Mouse (Mus musculus): ENCODE measurements around the gene Mafk. TPM values are rescaled to one million over a fixed set of nuclear protein-coding genes. Genes with fewer than 3 reads are reported as not detected.
A peak's percentile ranks its signal among the peaks of the same experiment; 100 is the strongest.
"Not testable (repeated sequence)": the region's sequence is repeated elsewhere in the genome, so short reads cannot be mapped to it uniquely, and the experiment has no call there.

Gene Mafk
- total RNA-seq (2018; cell fraction: chromatin; rRNA removed) = 100 to 1,000 TPM in 1 of 26 experiments, 10 to 100 TPM in 25; 23.0 to 116 (median 37.1) TPM
- total RNA-seq (2018; cell fraction: cytosol; rRNA removed) = 10 to 100 TPM; 22.0 to 77.2 (median 26.9) TPM
- 100 to 1,000 TPM in 1 of 26 experiments, 10 to 100 TPM in 25; 29.3 to 101 (median 41.7) TPM for total RNA-seq (2018; cell fraction: nucleus; rRNA removed)
- 20.1 to 25.2 TPM (median 22.3 TPM) in 3 replicates for polyA plus RNA-seq (2018)

DNA sequence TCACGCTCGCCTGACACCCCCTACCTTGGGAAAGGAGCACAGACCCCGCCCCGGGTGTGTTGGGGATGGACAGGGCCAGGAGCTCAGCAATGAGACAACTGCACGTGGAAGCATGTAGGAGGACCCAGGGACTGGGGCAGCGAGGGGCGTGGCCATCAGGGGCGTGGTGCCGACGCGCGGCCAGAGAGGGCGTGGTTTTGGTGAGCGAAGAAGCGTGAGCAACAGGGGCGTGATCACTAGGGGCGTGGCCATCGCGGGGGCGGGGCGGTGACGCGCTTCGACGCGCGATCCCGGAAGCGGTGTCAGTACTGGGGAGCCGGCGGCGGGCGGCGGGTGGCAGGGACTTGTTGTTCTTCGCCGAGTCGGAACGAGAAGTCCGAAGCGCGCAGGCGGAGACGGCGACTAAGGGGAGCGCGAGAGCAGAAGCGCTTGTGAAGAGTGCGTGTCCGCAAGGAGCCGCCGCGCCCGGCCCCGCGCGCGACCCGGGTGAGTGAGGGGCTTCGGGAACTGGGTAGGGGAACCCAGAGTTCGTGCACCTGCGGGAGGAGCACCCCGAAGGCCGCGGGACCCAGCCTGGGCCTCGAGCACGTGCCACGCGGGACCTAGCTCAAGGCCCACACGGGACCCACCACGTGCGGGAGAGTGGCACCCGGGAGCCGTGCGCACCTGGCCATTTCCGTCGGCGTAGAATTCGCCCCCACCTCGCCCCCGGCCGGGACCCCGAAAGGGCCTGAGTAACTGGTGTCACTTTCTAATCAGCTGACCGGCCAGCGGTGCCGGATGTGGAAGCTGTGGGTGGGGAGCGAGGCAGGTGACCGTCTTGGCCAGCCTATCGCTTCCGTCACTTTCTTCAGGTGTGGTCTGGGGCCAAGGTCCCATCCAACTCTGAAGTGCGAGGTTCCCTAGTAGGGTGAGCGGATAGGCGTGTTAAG lies at the start of gene Mafk:
TSS of gene Mafk (plus strand) at position 287 of the 932 bp plus-strand sequence.
- Histone ChIP-seq H3K27ac (peak within 1 kb of the TSS; percentile 72), H3K79me2 (ENCODE audit: inconsistent target) (peaks cover 48% of the 10 kb centered on the region), H3K4me3 (ENCODE audit: inconsistent target) (peak within 1 kb of the TSS; percentile 83), H3K36me3 (ENCODE audit: inconsistent target) (no peaks in the 10 kb centered on the region)
- under 1% methylated on average over 89 of the region's 92 CpGs for WGBS (ENCODE audit: missing documents)

DNA sequence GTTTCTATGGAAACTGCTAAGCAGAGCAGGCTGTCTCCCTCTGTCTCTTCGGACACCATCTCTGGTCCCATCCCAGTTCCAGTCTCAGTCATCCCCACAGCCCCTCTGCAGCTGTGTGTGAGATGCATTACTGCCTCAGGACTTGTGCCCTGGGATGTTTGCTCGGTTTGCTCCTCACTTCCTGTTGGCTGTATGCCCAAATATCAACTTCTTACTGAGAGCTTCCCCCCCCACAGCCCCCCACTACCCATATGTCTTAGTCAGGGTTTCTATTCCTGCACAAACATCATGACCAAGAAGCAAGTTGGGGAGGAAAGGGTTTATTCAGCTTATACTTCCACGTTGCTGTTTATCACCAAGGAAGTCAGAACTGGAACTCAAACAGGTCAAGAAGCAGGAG lies 48.7 kb upstream of the Mafk start:
- not testable (repeated sequence) for H3K79me2 ChIP-seq (ENCODE audit: inconsistent target); H3K36me3 ChIP-seq (ENCODE audit: inconsistent target); H3K4me3 ChIP-seq (ENCODE audit: inconsistent target); H3K27ac ChIP-seq
- 45% methylated on average over 2 of the region's 3 CpGs for WGBS (ENCODE audit: missing documents)

DNA sequence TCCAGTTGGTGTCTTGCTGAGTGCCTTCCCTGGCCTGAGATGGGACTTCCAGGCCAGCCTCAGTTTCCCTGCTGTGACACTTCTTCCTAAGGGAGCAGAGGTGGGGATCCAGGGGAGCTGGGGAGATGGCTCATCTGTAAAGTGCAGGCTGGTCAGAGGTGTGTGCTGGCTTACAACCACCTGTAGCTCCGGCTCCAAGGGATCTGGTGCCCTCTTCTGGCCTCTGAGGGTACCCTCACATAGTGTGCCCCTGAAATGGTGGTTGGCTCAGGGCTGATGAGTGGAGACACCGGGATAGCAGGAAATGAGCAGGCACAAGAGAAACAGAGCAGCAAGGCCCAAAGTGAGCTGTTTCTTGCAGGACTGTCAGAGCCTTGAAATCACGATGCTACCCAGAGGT lies 45.5 kb upstream of the Mafk start:
- WGBS (ENCODE audit: missing documents) = 5% methylated on average over 3 of the region's 3 CpGs
- H3K4me3 ChIP-seq (ENCODE audit: inconsistent target) = no peak overlapping the region
- peaks cover under 1% of the 10 kb centered on the region; the same call in 1 of the 2 replicates for H3K36me3 ChIP-seq (ENCODE audit: inconsistent target)
- H3K27ac ChIP-seq = no peak overlapping the region
- no peaks in the 10 kb centered on the region for H3K79me2 ChIP-seq (ENCODE audit: inconsistent target)

DNA sequence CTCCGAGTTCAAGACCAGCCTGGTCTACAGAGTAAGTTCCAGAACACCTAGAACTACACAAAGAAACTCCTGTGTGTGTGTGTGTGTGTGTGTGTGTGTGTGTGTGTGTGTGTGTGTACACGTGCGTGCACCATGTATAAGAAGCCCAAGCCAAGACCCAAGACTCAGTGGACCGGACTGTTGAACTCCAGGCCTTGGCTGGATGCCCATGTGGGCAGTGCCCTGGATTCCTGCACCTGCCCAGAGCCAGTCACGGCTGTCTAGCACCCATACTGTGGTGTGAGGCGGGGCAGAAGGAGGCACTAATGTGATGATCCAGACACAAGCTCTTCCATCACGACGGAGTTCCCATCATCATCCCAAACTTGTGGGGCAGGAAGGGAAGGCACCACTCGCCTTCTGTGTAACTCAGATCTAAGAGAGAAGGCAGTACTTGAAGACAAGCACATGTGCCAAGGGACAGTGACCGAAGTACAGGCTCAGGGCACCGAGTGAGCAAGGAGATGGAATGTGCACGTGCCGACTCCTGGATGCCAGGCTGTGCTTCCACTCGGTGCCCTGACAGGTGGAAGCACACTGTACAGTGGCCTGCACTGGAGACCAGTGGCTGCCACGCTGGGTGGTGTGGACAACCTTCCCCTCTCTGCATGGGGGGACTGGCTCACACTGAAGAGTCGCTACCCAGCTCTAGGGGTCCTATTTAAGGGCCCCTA lies 41.7 kb upstream of the Mafk start:
- H3K79me2 ChIP-seq (ENCODE audit: inconsistent target) = no peaks in the 10 kb centered on the region
- WGBS (ENCODE audit: missing documents) = 94% methylated on average over 15 of the region's 16 CpGs
- peaks cover 18% of the 10 kb centered on the region; the same call in 1 of the 2 replicates for H3K36me3 ChIP-seq (ENCODE audit: inconsistent target)
- H3K4me3 ChIP-seq (ENCODE audit: inconsistent target) = no peak overlapping the region
- no peak overlapping the region for H3K27ac ChIP-seq

DNA sequence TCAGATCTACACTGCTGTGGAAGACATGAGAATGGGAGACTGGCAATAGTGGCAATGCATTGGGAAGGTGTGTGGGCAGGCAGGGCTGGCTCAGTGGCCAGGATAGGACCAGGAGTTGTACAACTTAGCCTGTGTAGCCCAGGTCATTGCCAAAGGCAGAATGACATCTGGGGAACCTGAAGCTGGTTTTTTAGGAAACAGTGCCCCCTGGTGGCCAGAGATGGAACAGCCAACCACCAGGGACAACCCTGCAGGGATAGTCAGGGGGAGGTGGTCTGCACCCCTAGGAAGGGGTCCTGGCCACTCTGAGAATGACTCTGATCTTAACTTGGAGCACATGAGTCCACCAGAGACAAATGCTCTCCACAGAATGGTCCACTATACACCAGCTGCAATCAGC lies 40.8 kb upstream of the Mafk start:
- no peak overlapping the region for H3K4me3 ChIP-seq (ENCODE audit: inconsistent target)
- H3K36me3 ChIP-seq (ENCODE audit: inconsistent target) = peaks cover 19% of the 10 kb centered on the region; the same call in 1 of the 2 replicates
- H3K27ac ChIP-seq = no peak overlapping the region
- H3K79me2 ChIP-seq (ENCODE audit: inconsistent target) = no peaks in the 10 kb centered on the region

DNA sequence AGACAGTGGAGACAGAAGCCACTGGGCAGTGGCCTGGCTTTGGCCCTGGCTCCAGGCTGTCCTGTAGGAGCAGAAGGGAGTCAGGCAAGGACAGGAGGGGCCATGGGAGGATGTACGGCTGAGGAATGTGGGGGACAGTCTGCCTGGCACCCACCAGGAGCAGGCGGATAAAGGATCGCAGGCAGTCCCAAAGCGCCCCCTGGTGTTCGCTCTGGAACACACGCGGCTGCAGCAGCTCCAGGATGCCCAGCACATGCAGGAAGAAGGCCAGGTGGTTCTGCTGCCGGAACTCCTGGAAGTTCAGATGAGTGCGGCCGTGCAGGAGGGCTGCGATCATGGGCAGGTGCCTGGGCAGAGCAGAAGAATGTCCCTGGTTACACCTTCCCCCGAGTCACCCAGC lies 36.6 kb upstream of the Mafk start:
- 53% methylated on average over 12 of the region's 12 CpGs for WGBS (ENCODE audit: missing documents)
- Histone ChIP-seq H3K4me3 (ENCODE audit: inconsistent target) (no peak overlapping the region), H3K36me3 (ENCODE audit: inconsistent target) (peaks cover 41% of the 10 kb centered on the region)

DNA sequence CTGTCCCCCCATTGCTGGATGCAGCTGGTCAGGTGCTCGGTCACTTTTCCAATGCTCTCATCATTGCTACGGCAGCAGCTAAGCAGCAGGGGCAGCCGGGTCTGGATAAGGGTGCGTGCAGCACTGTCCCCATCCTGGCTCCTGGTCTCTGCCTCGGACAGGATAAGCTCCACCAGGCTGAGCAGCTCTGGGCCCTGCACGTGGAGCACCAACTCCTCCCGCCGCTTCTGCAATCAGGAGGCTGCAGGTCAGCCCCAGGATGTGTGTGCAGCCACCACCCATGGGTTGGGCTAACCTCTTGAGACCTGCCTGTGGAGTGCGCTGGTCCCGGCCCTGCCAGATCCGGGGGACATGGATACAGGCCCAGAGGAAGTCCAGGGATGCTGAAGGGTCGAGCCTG lies 35.2 kb upstream of the Mafk start:
- H3K79me2 ChIP-seq (ENCODE audit: inconsistent target) = no peaks in the 10 kb centered on the region
- 96% methylated on average over 12 of the region's 12 CpGs for WGBS (ENCODE audit: missing documents)
- H3K36me3 ChIP-seq (ENCODE audit: inconsistent target) = peaks cover 51% of the 10 kb centered on the region
- H3K4me3 ChIP-seq (ENCODE audit: inconsistent target) = no peak overlapping the region
- H3K27ac ChIP-seq = no peak overlapping the region

More for the DNA sequence above, 36.6 kb upstream of the Mafk start:
- H3K79me2 ChIP-seq (ENCODE audit: inconsistent target) = no peaks in the 10 kb centered on the region
- H3K27ac ChIP-seq = no peak overlapping the region

DNA sequence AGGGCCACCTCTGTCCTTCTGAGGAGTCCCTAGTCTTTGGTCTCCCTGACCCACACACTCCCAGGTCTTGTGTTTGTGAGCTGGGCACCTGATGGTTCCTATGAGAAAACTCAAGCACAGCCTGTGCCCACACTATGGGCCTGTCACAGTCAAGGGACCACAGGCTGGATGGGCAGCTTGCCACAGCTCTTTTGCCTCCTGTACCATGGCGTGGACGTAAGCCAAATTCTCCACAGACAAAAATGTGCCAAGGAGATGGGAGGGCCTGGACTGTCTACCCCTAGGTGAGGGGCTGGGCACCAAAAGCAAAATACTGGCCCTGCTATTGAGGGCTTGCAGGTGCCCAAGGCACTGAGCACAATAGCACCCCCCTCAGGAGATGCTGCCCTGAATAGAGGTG lies 34.7 kb upstream of the Mafk start:
- 95% methylated on average over 2 of the region's 2 CpGs for WGBS (ENCODE audit: missing documents)

DNA sequence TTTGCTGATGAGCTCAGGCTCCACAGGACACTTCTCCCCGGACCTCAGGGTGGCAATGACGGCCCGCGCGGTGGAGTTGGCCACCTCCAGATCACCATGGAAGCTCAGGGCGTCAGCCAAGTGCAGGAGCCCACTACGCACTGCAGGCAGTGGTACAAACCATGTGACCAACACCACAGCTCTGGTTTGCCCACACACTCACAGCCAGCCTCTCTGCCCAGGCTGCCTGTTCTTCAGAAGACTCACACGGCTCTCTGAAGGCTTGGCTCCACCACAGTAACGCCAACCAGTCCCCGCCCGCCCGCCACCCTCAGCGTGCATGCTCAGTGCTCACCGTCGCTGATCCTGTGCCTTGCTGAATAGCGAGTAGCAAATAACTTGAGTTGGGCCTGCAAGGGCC lies 33.2 kb upstream of the Mafk start:
- Histone ChIP-seq H3K4me3 (ENCODE audit: inconsistent target) (no peak overlapping the region), H3K27ac (no peak overlapping the region), H3K79me2 (ENCODE audit: inconsistent target) (no peaks in the 10 kb centered on the region), H3K36me3 (ENCODE audit: inconsistent target) (peaks cover 56% of the 10 kb centered on the region)
- 95% methylated on average over 15 of the region's 16 CpGs for WGBS (ENCODE audit: missing documents)

More for the DNA sequence above, 34.7 kb upstream of the Mafk start:
- H3K27ac ChIP-seq = no peak overlapping the region
- H3K36me3 ChIP-seq (ENCODE audit: inconsistent target) = peaks cover 50% of the 10 kb centered on the region
- no peak overlapping the region for H3K4me3 ChIP-seq (ENCODE audit: inconsistent target)
- no peaks in the 10 kb centered on the region for H3K79me2 ChIP-seq (ENCODE audit: inconsistent target)

DNA sequence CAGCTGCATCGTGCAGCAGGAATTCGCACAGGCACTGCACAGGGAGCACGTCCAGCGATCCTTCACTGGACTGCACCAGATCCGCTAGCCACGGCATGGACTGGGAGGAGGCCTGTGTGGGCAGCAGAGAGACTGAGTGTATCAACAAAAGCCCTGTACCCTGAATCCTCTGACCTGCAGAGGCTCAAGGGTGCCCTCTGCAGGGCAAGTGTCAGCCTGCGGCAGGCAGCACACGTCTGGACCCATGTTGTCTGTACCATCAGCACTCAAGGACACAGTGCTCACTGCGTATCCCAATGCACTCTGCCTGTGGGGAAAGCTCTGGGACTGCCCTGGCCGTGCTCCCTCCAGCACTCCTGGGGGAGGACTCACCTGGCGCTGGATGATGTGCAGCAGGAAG lies 27.0 kb upstream of the Mafk start:
- H3K36me3 ChIP-seq (ENCODE audit: inconsistent target) = peaks cover 90% of the 10 kb centered on the region
- H3K27ac ChIP-seq = no peak overlapping the region
- H3K79me2 ChIP-seq (ENCODE audit: inconsistent target) = no peaks in the 10 kb centered on the region
- 88% methylated on average over 11 of the region's 11 CpGs for WGBS (ENCODE audit: missing documents)
- no peak overlapping the region for H3K4me3 ChIP-seq (ENCODE audit: inconsistent target)

DNA sequence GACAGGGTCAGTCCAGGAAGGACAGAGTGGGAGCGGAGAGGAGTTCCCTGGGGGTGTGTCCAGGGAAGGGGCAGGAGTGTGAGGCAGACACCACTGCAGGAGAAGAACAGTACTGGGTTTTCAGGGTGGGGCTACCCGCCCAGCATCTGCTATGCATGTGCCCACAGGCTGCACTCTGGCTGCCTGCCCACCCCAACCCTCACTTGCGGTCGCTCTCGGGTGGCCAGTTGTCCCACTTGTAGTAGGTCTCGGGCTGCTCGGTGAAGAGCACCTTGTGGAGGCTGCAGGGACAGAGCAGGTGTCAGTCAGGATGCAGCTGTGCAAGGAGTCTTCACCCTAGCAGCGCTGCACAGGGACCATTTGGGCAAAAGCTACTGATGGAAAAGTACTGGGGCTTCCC lies 23.1 kb upstream of the Mafk start:
- Histone ChIP-seq H3K36me3 (ENCODE audit: inconsistent target) (peaks cover 84% of the 10 kb centered on the region), H3K27ac (no peak overlapping the region), H3K4me3 (ENCODE audit: inconsistent target) (no peak overlapping the region), H3K79me2 (ENCODE audit: inconsistent target) (no peaks in the 10 kb centered on the region)
- WGBS (ENCODE audit: missing documents) = 97% methylated on average over 8 of the region's 8 CpGs

DNA sequence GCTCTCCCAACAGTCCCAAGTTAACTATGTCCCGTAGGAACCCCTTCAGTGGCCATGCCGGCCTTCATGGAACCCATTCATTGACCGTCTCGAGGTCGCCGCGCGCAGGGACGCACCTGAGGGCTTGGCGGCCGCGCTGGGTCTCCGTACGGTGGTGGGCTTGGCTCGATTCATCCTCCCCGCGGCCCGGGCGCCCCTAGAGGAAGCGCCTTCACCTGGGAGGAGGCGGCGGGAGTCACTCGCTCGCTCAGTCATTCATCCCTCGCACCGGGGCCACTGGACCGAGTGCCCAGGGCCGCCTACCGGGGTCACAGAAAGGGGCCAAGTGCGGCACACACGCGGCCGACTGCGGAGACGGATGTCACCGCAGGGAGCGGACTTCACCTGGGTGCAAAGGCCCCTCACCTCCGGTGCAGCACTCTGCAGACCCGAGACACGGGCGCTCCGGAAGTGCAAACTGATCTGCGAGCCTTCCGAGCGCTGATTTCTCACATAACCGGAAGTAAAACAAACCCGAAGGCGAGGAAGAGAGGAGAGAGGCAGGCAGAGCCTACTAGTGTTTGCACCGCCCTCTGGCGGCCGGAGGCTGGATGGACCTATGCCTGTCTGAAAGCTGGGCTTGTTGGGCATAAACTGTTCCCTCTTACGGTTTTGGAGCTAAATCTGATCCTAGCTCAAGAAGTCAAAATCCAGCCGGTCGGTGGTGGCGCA lies 15.9 kb upstream of the Mafk start, which contains the start of gene Ints1:
TSS of gene Ints1 (minus strand) at position 459 of the 711 bp plus-strand sequence.
- Histone ChIP-seq H3K4me3 (ENCODE audit: inconsistent target) (peak within 1 kb of the TSS; percentile 63), H3K36me3 (ENCODE audit: inconsistent target) (peaks cover 22% of the 10 kb centered on the region), H3K27ac (no peak within 1 kb of the TSS), H3K79me2 (ENCODE audit: inconsistent target) (peaks cover 15% of the 10 kb centered on the region)
- under 1% methylated on average over 55 of the region's 55 CpGs for WGBS (ENCODE audit: missing documents)

DNA sequence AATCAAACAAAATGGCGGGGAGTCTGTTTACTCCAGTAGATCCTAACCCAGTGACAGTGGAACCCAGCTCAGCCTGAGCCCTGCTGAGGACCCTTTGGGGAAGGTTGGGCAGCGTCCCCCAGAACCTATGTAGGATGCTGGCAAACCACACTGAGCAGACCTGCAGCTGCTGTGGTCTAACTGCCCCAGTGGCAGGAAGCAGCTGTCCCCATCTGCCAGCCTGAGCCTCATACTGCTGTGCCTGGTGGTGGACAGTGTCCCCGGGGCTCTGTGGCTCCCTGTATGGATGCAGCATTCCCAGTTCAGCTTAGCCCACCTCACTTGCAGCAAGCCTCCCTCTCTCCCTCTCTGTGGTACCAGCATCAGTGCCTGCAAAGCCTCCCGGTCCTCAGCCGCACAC lies 14.3 kb upstream of the Mafk start:
- 21% methylated on average over 5 of the region's 5 CpGs for WGBS (ENCODE audit: missing documents)
- Histone ChIP-seq H3K4me3 (ENCODE audit: inconsistent target) (no peak overlapping the region), H3K36me3 (ENCODE audit: inconsistent target) (peaks cover 8% of the 10 kb centered on the region), H3K27ac (no peak overlapping the region), H3K79me2 (ENCODE audit: inconsistent target) (peaks cover 15% of the 10 kb centered on the region)

DNA sequence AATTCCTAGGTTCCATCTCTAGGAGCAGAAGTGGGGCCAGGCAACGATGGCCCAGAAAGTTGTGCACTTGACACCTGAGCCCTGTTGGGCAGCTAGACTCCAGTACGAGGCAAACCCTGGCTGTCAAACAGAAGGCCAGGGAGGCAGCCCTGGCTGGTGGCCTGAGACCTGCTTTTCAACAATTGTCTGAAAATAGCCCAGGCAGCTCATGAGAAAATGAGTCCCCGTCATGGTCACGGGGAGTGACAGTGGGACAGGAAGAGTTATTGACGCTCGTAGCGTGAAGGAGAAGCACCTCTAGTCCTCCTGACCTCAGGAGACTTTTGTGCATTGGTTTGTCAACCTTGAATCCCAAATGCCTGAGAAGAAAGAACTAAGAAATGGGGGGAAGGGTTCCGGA lies 9.9 kb upstream of the Mafk start:
- WGBS (ENCODE audit: missing documents) = 77% methylated on average over 8 of the region's 8 CpGs
- Histone ChIP-seq H3K4me3 (ENCODE audit: inconsistent target) (no peak overlapping the region), H3K36me3 (ENCODE audit: inconsistent target) (no peaks in the 10 kb centered on the region), H3K79me2 (ENCODE audit: inconsistent target) (no peaks in the 10 kb centered on the region), H3K27ac (no peak overlapping the region)

Data from macrophage (primary cell).